Mouse (Mus musculus): ENCODE data around the gene Kcnip1.

Gene Kcnip1

DNA sequence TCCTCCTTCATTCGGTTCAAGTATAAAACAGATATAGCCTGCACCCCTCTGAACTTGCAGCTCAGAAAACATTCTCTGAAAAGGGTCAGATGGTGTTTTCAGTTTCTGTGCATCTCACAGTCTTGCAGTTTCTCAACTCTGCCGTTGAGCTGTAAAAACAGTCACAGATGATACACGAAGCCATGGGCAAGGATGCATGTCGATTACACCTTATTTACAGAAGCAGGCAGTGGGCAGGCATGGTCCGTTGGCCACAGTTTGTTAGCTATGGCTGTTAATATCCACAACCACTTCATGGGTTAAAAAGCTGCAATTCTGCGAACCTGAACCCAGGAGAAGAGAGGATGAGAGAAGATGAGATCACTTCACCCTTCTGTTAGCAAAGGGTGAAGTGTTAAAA is 406.3 kb downstream of the Kcnip1 start:
- DNase-seq (ENCODE audit: low read depth in 1 of 2, low spot score in 2 of 2), result no peak

DNA sequence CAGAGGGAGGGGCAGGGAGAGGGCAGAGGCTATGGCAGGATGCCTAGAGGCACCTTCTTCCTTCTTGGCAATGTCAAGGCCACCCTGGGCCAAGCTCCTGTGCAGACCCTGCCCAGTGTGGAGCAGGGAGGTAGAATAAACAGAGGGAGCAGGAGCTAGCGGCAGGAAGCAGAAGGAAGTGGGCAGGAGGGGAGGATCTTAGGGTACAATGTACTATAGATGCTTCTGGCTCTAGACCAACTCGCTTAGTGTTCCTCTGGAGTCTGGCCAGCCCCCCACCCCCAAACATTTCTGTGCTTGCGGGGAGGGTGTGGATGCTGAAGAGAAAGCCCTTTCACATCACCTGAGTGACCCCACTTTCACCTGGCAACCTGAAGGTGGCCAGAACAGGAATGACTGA is 413.3 kb downstream of the Kcnip1 start:
- DNase-seq (ENCODE audit: low read depth in 1 of 2, low spot score in 2 of 2), result no peak

All from monocyte, adult 2 months (primary cell).